Mouse (Mus musculus): ENCODE measurements at regions not wholly inside any gene's neighbourhood (a gene's known extent, or its start where the extent isn't known, plus 50 kb on each side); places are given as distances from the start of the nearest gene placed in this dataset.

GRCm38 (mm10) chr10:84137019-84137658 lies 303.3 kb downstream of the Nuak1 start:
- Histone ChIP-seq H3K27me3 (ENCODE audit: control insufficient read depth, insufficient read depth, low read length) (no peaks in the 10 kb centered on the region), H3K9ac (ENCODE audit: low read length) (no peak overlapping the region), H3K9me3 (ENCODE audit: control insufficient read depth, low read length) (no peaks in the 10 kb centered on the region), H3K4me2 (replicated peaks; ENCODE audit: low read depth) (no peak overlapping the region), H3K4me3 (ENCODE audit: low read depth, low read length) (no peak overlapping the region), H3K4me1 (replicated peaks; ENCODE audit: control insufficient read depth, insufficient read depth) (no peaks in the 10 kb centered on the region), H3K36me3 (ENCODE audit: control insufficient read depth, insufficient read depth, low read length) (no peaks in the 10 kb centered on the region), H3K27ac (replicated peaks) (no peak overlapping the region)
- DNase-seq (ENCODE audit: low spot score) (no peak), ATAC-seq (ENCODE audit: low FRiP score, low TSS enrichment) (no peak)
- 71% methylated on average over 4 of the region's 4 CpGs for WGBS
- TF ChIP-seq EP300 (optimal IDR thresholded peaks at IDR 0.05), result no peak
- no peak for TF ChIP-seq CTCF (IDR thresholded peaks at IDR 0.05; ENCODE audit: low read depth)

- 48% methylated on average over 8 of the region's 8 CpGs for WGBS
- H3K9me3 ChIP-seq (ENCODE audit: control insufficient read depth, low read length), result no peaks in the 10 kb centered on the region
- no peak overlapping the region for H3K9ac ChIP-seq (ENCODE audit: low read length)
- H3K4me1 ChIP-seq (replicated peaks; ENCODE audit: control insufficient read depth, insufficient read depth), result no peaks in the 10 kb centered on the region
- H3K27me3 ChIP-seq (ENCODE audit: control insufficient read depth, insufficient read depth, low read length), result no peaks in the 10 kb centered on the region
- DNase-seq (ENCODE audit: low spot score) (no peak), ATAC-seq (ENCODE audit: low FRiP score, low TSS enrichment) (no peak)
- H3K4me2 ChIP-seq (replicated peaks; ENCODE audit: low read depth), result no peak overlapping the region
- no peak overlapping the region for H3K4me3 ChIP-seq (ENCODE audit: low read depth, low read length)
- no peaks in the 10 kb centered on the region for H3K36me3 ChIP-seq (ENCODE audit: control insufficient read depth, insufficient read depth, low read length)
- no peak overlapping the region for H3K27ac ChIP-seq (replicated peaks)
- TF ChIP-seq CTCF (IDR thresholded peaks at IDR 0.05; ENCODE audit: low read depth) (no peak), EP300 (optimal IDR thresholded peaks at IDR 0.05) (no peak)
Measured at GRCm38 (mm10) chr10:84142741-84143454, 297.5 kb downstream of the Nuak1 start.

- H3K36me3 ChIP-seq (ENCODE audit: control insufficient read depth, insufficient read depth, low read length), result no peaks in the 10 kb centered on the region
- no peak overlapping the region for H3K27ac ChIP-seq (replicated peaks)
- H3K9me3 ChIP-seq (ENCODE audit: control insufficient read depth, low read length), result no peaks in the 10 kb centered on the region
- DNase-seq (ENCODE audit: low spot score), result no peak
- no peaks in the 10 kb centered on the region for H3K27me3 ChIP-seq (ENCODE audit: control insufficient read depth, insufficient read depth, low read length)
- no peak for TF ChIP-seq CTCF (IDR thresholded peaks at IDR 0.05; ENCODE audit: low read depth)
- TF ChIP-seq EP300 (optimal IDR thresholded peaks at IDR 0.05), result no peak
- no peaks in the 10 kb centered on the region for H3K4me1 ChIP-seq (replicated peaks; ENCODE audit: control insufficient read depth, insufficient read depth)
- H3K4me2 ChIP-seq (replicated peaks; ENCODE audit: low read depth), result no peak overlapping the region
- 23% methylated on average over 5 of the region's 5 CpGs for WGBS
- no peak overlapping the region for H3K4me3 ChIP-seq (ENCODE audit: low read depth, low read length)
- no peak overlapping the region for H3K9ac ChIP-seq (ENCODE audit: low read length)
- ATAC-seq (ENCODE audit: low FRiP score, low TSS enrichment), result no peak
Measured at GRCm38 (mm10) chr10:84143674-84144343, 296.6 kb downstream of the Nuak1 start.

- ATAC-seq (ENCODE audit: low FRiP score, low TSS enrichment) (no peak), DNase-seq (ENCODE audit: low spot score) (no peak)
- Histone ChIP-seq H3K4me3 (ENCODE audit: low read depth, low read length) (no peak overlapping the region), H3K27me3 (ENCODE audit: control insufficient read depth, insufficient read depth, low read length) (no peaks in the 10 kb centered on the region), H3K9ac (ENCODE audit: low read length) (no peak overlapping the region), H3K27ac (replicated peaks) (no peak overlapping the region), H3K9me3 (ENCODE audit: control insufficient read depth, low read length) (no peaks in the 10 kb centered on the region), H3K4me2 (replicated peaks; ENCODE audit: low read depth) (no peak overlapping the region), H3K36me3 (ENCODE audit: control insufficient read depth, insufficient read depth, low read length) (no peaks in the 10 kb centered on the region), H3K4me1 (replicated peaks; ENCODE audit: control insufficient read depth, insufficient read depth) (no peaks in the 10 kb centered on the region)
- TF ChIP-seq EP300 (optimal IDR thresholded peaks at IDR 0.05), result no peak
- no peak for TF ChIP-seq CTCF (IDR thresholded peaks at IDR 0.05; ENCODE audit: low read depth)
Measured at GRCm38 (mm10) chr10:84144344-84144687, 296.1 kb downstream of the Nuak1 start.

GRCm38 (mm10) chr10:84147305-84147984 lies 293.0 kb downstream of the Nuak1 start:
- no peaks in the 10 kb centered on the region for H3K36me3 ChIP-seq (ENCODE audit: control insufficient read depth, insufficient read depth, low read length)
- no peak for ATAC-seq (ENCODE audit: low FRiP score, low TSS enrichment)
- 74% methylated on average over 2 of the region's 2 CpGs for WGBS
- TF ChIP-seq EP300 (optimal IDR thresholded peaks at IDR 0.05) (no peak), CTCF (IDR thresholded peaks at IDR 0.05; ENCODE audit: low read depth) (no peak)
- no peaks in the 10 kb centered on the region for H3K27me3 ChIP-seq (ENCODE audit: control insufficient read depth, insufficient read depth, low read length)
- no peak overlapping the region for H3K4me3 ChIP-seq (ENCODE audit: low read depth, low read length)
- H3K27ac ChIP-seq (replicated peaks), result no peak overlapping the region
- H3K9ac ChIP-seq (ENCODE audit: low read length), result no peak overlapping the region
- DNase-seq (ENCODE audit: low spot score), result no peak
- H3K9me3 ChIP-seq (ENCODE audit: control insufficient read depth, low read length), result no peaks in the 10 kb centered on the region
- H3K4me2 ChIP-seq (replicated peaks; ENCODE audit: low read depth), result no peak overlapping the region
- H3K4me1 ChIP-seq (replicated peaks; ENCODE audit: control insufficient read depth, insufficient read depth), result no peaks in the 10 kb centered on the region
